Mouse (Mus musculus) lung, postnatal 36 days (tissue): Measurements from ENCODE around the gene Gm5591.
"Not testable (repeated sequence)": the region's sequence is repeated elsewhere in the genome, so short reads cannot be mapped to it uniquely, and the experiment has no call there.

Experiments used
- DNase-seq: peaks from one replicate; pipeline ENCODE4 v3.0.0; 2022; ENCODE audit warnings: mixed read lengths

The Gm5591 gene

DNA sequence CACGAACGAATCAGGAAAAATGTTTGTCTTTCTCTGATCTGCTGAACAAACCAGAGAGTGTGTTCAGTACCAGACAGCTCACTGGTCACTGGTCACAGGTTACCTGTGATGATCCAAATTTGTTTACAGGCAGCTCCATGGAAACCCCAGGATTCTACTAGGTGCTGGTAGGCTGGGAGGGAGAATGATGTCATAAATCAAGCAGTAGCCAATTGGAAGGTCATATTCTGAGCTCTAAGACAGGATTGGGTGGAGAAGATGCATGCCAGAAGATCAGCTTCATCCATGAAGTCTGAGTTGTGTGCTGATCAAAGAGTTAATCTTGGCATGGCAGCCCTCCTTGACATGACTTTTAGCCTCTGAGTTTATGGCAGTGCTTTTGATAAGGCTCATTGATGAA, at the start of gene Gm5591:
Gene Gm5591, minus strand, starts transcription at position 101 of the 400 bp plus-strand sequence.
- DNase-seq: not testable (repeated sequence)

DNA sequence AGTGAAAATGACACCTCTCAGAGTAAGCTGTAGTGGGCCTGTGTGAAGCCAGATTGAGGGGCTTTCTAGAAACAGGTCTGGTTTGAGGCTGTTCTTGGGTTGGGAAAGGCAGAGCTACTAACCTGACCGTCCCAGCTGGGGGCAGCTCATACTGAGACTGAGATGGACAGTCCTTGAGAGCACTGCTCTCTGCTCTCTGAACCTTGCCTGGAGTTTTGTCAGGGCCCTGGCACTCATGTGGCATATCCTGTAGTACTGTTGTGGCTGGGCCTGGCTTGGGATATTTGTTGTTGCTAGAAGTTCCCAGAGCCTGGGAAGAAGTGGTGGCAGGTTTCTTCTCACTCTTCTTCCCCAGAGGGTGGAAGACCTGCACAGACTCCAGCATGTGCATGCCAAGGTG, 39.5 kb downstream of the Gm5591 start:
- DNase-seq: not testable (repeated sequence)
